Mouse (Mus musculus) inflammation-experienced regulatory T-cells, adult 6 months (primary cell): ENCODE data around the gene Cks1b. TPM values are rescaled to one million over a fixed set of nuclear protein-coding genes. Genes with fewer than 3 reads are reported as not detected.

Experiments
- ATAC-seq: one replicate; pipeline ENCODE4 v1.8.0; 2017
- polyA plus RNA-seq, 3 experiments: library from polyadenylated mRNA; unstranded; fragments of 100-300 nt; shearing (Covaris generic); gene quantifications; one replicate each; pipeline ENCODE4 v1.2.1; 2017

Cks1b gene
- polyA plus RNA-seq, 3 experiments from 2014 or later = 23.3 to 176 (median 34.8) TPM

GRCm38 (mm10) chr3:89395419-89395805 is 22.8 kb downstream of the Cks1b start:
- ATAC-seq = no peak

- no peak for ATAC-seq
Observed at GRCm38 (mm10) chr3:89394894-89395256, 23.3 kb downstream of the Cks1b start.

GRCm38 (mm10) chr3:89394006-89394893 is 23.9 kb downstream of the Cks1b start, which contains the start of gene Zbtb7b:
Zbtb7b (minus strand) TSS chr3:89394776.
- ATAC-seq = peak; percentile 14

GRCm38 (mm10) chr3:89393605-89394004 is 24.6 kb downstream of the Cks1b start:
- peak; percentile 77 for ATAC-seq

GRCm38 (mm10) chr3:89392871-89393311 is 25.3 kb downstream of the Cks1b start:
- ATAC-seq = no peak

GRCm38 (mm10) chr3:89391663-89392511 is 26.3 kb downstream of the Cks1b start:
- ATAC-seq = no peak

GRCm38 (mm10) chr3:89390699-89391662 is 27.2 kb downstream of the Cks1b start:
- no peak for ATAC-seq

GRCm38 (mm10) chr3:89390111-89390515 is 28.1 kb downstream of the Cks1b start:
- no peak for ATAC-seq

GRCm38 (mm10) chr3:89388901-89389740 is 29.1 kb downstream of the Cks1b start:
- ATAC-seq = peak; percentile 47

- ATAC-seq = no peak
Observed at GRCm38 (mm10) chr3:89388134-89388881, 29.9 kb downstream of the Cks1b start.

- no peak for ATAC-seq
Observed at GRCm38 (mm10) chr3:89387632-89388031, 30.6 kb downstream of the Cks1b start.

- ATAC-seq = no peak
Observed at GRCm38 (mm10) chr3:89386438-89387420, 31.5 kb downstream of the Cks1b start.

- ATAC-seq = no peak
Observed at GRCm38 (mm10) chr3:89385451-89385850, 32.7 kb downstream of the Cks1b start.

- no peak for ATAC-seq
Observed at GRCm38 (mm10) chr3:89384331-89385076, 33.7 kb downstream of the Cks1b start.

- ATAC-seq = no peak
Observed at GRCm38 (mm10) chr3:89383651-89384255, 34.4 kb downstream of the Cks1b start.

- ATAC-seq = no peak
Observed at GRCm38 (mm10) chr3:89382950-89383349, 35.2 kb downstream of the Cks1b start.

GRCm38 (mm10) chr3:89382033-89382882 is 35.9 kb downstream of the Cks1b start:
- peak; percentile 57 for ATAC-seq
